Mouse (Mus musculus): ENCODE data around the gene R3hdml.
"Not testable (repeated sequence)": the region's sequence is repeated elsewhere in the genome, so short reads cannot be mapped to it uniquely, and the experiment has no call there.

Gene R3hdml

DNA sequence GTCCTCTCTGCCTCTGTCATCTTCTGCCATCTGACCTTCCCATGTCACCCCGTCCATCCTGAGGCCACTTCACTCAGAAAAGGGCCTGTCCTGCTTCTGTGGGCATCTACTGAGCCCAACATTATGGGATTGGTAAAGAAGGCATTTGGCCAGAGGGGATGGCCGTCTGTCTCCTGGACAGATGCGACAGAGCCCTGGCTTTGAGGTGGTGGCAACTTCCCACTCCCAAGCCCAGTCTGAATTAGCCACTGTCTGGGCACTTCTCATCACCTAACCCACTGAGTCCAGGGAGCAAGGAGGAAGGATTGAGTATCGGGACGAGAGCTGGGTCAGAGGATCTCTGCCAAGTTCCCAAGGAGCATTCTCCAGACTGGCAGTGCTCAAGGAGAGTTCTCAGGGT is at the start of gene R3hdml:
TSS of gene R3hdml (plus strand) at position 301 of the 400 bp plus-strand sequence.
- CTCF ChIA-PET, result no interaction called here

GRCm38 (mm10) chr2:163443543-163443942 is 48.6 kb upstream of the R3hdml start:
- CTCF ChIA-PET, result no interaction called here

GRCm38 (mm10) chr2:163444017-163444416 is 48.1 kb upstream of the R3hdml start:
- CTCF ChIA-PET, result no interaction called here

- CTCF ChIA-PET, result no interaction called here
Observed at GRCm38 (mm10) chr2:163447375-163447774, 44.7 kb upstream of the R3hdml start.

DNA sequence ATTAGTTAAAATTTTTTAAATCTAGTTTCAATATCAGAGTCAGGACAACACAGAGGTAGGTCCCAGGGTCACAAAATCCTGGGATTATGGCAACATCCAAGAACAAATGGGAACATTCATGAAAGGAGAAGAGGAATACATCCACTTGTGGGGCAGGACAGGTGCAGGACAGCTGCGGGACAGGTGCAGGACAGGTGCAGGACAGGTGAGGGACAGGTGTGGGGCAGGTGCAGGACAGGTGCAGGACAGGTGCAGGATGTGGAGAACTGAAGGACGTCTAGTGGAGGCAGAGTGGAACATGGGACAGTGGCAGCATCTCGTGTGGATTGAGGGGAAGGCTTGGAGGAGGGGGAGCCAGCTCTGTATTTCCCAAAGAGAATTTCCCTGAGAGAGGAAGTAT is 42.8 kb upstream of the R3hdml start:
- CTCF ChIA-PET, result no interaction called here

DNA sequence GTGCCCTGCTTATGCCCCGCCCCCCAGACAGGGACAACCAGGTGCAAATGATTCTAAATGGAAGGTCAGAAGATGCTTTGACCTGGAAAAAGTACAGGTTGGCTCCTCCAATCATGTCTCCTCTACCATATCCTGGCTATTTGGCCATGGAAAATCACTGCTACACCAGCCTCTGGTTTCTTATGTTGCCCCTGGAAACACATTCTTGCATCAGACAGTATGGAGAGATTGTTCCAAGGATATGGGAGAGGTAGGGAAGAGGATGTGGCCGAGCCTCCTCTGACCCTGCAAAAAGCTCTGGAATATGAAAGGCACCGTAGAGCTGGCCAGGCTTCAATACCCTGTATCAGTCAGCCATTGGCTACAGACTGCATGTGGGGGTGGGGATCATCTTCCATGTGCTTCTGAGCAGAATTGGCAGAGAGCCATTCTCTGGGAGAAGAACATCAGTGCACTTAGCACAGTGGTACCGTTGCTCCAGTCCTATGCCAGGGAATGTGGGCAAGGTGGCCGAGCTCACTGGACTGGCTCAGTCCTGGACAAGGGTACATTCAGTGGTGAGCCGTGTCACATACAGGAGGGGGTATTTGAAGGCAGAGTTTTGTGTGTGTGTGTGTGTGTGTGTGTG is 41.3 kb upstream of the R3hdml start:
- CTCF ChIA-PET, result no interaction called here

DNA sequence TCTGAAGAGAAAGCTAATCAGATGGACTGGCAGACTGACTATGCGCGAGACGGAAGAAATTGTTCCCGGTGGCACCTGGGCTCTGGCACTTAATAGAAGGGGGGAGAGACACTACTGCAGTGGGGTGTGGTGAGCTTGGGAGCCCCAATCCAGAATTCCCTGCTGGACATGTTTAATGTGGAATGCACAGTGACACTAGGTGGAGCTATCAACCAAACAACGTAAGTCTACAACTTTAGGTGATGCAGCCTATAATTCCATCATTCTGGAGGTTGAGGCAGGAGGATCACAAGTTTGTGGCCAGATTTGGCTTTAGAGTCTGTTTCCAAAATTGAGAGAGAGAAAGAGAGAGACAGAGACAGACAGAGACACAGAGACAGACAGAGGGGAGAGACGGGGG is 39.4 kb upstream of the R3hdml start:
- CTCF ChIA-PET, result no interaction called here

- CTCF ChIA-PET, result no interaction called here
Observed at GRCm38 (mm10) chr2:163453378-163453777, 38.7 kb upstream of the R3hdml start.

DNA sequence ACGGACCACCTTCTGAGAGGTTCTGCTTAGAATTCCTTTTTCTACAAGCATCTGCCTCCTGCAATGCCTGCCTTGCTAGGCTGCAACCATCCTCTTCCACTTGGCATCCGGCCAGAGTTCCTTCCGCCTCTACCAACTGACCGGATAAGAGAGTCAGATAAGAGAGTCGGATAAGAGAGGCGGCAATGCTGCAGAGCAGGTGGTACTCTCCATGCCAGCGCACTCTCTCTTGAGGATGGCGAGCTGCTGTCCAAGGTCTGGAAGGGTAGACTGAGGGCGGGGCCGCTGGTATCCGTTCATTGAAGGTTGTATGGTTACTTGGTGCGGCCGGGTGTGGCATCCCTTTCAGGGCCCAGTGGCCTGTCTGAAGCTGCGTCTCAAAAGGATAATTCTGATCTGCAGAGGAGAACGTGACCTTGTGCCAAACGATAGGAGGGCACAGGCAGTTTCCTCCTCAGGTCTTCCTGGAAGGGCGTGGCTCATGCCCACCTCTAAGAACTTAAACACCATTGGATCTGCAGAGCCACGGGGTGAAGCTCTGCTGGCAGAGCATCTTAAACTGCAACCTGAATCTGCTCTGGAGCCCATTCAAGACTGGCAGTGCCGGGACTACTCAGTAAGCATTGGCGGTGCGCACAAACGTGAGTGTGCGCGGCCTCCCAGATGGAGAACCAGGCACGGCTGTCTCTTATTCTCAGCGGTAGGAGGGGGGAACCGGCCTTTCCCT is 33.4 kb upstream of the R3hdml start:
- CTCF ChIA-PET, result no interaction called here

DNA sequence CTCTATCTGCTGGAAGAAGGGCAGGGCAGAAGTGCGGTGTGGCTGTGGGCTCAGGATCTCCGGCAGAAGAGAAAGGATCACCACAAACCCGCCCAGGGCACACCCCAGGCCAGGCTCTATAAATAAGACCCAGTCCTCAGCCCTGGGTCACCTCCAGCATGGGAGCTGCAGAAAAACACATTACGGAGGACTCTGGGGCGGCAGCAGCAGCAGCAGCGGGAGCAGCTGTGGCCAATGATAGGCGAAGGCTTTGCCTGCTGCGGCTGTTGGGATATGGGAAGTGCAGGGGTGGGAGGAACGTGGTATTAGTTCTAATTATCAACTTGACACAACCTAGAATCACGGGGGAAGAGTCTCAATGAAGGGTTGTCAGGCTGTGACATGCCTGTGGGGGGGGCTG is 32.7 kb upstream of the R3hdml start:
- CTCF ChIA-PET, result no interaction called here

- CTCF ChIA-PET, result no interaction called here
Observed at GRCm38 (mm10) chr2:163460622-163461021, 31.5 kb upstream of the R3hdml start.

- CTCF ChIA-PET, result not testable (repeated sequence)
Observed at GRCm38 (mm10) chr2:163461307-163461706, 30.8 kb upstream of the R3hdml start.

DNA sequence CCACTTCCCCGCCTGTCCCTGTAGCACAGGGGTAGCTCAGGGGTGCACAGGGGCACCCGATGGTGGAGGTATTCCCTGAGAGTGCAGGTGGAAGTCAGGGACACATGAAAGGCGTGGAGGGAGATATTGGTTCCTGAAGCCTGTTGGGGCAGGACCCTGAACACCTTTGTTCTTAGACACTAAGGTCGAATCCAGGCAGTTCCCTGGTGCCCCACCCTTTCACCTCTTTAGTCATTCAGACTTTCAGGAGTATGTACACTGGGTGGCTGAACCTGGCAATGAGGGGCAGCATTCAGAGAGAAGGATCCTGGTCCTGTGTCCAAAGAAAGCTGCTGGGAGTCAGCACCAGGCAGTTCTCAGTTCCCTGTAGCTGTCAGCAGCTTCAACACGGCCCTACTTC is 29.7 kb upstream of the R3hdml start:
- CTCF ChIA-PET, result no interaction called here

- CTCF ChIA-PET, result no interaction called here
Observed at GRCm38 (mm10) chr2:163462801-163463200, 29.3 kb upstream of the R3hdml start.

GRCm38 (mm10) chr2:163463251-163463769 is 28.8 kb upstream of the R3hdml start:
- CTCF ChIA-PET, result no interaction called here

- CTCF ChIA-PET, result no interaction called here
Observed at GRCm38 (mm10) chr2:163463998-163464397, 28.1 kb upstream of the R3hdml start.

GRCm38 (mm10) chr2:163464562-163464961 is 27.6 kb upstream of the R3hdml start:
- CTCF ChIA-PET, result no interaction called here

DNA sequence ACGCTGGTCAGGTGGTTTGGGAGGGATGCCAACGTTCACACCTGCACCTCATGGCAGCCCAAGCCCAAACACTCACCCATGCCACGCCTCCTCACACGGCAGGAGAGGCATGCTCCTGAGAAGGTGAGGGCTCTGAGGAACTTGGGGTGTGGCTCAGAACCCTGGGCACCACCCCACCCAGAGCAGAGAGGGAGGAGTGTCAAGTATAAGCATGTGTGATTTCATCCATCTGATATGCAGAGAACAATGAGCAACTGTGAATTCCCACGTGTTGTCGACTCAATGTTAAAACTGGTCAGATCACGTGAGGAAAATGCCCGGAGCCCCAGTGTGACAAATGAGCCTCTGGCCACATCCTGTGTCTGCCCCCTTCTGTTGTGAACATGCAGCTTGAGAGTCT is 25.3 kb upstream of the R3hdml start:
- CTCF ChIA-PET, result no interaction called here

- CTCF ChIA-PET, result no interaction called here
Observed at GRCm38 (mm10) chr2:163467585-163467984, 24.5 kb upstream of the R3hdml start.

DNA sequence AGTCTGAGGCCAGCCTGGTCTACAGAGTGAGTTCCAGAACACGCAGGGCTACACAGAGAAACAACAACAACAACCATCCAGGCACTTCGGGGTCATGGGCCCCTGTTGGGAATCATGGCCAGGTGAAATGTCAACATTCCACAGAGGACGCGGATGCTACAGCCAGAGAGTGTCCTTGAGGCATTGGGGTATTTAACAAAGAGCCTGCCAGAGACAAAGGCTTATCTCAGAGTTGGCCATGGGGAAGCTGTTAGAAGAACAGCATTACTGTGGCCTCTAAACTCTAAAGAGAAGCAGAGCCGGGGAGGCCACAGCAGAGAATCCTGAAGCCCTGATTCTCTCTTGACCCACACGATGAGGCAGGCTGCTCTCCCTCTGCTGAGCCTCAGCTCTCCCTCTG is 23.3 kb upstream of the R3hdml start:
- CTCF ChIA-PET, result no interaction called here

DNA sequence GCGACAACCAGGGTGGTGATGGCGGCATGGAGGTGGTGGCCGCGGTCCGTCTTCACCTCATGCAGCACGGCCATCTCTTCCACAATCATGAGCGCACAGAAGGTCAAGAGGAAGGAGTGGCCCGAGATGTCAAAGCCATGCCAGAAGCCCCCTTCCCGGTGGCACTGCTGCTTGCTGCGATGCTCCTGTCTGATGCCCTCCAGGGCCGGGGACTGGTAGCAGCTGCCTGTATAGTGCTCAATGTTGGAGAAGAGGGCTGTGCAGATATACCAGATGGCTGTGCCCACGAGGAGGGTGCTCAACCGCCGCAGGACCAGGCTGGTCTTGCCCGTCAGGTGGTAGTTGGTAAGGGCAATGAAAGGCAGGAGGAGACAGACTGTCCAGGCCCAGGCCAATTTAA is 22.4 kb upstream of the R3hdml start:
- CTCF ChIA-PET, result no interaction called here

- CTCF ChIA-PET, result interaction anchor here (0.6 kb wide), 1 partner anchor 307 kb away, joined by 3 read pairs; no protein-coding TSS in a partner anchor
Observed at GRCm38 (mm10) chr2:163471136-163471535, 21.0 kb upstream of the R3hdml start.

GRCm38 (mm10) chr2:163471710-163472465 is 20.2 kb upstream of the R3hdml start:
- CTCF ChIA-PET, result interaction anchor here (0.6 kb wide), 1 partner anchor 306 kb away, joined by 3 read pairs; no protein-coding TSS in a partner anchor

All from spleen, embryonic (tissue).